Mouse (Mus musculus): ENCODE results near the gene Trim62.

The Trim62 gene

GRCm38 (mm10) chr4:128958849-128959248, 75.5 kb downstream of the Trim62 start:
- DNase-seq (ENCODE audit: low spot score in 2 of 2) = no peak

DNA sequence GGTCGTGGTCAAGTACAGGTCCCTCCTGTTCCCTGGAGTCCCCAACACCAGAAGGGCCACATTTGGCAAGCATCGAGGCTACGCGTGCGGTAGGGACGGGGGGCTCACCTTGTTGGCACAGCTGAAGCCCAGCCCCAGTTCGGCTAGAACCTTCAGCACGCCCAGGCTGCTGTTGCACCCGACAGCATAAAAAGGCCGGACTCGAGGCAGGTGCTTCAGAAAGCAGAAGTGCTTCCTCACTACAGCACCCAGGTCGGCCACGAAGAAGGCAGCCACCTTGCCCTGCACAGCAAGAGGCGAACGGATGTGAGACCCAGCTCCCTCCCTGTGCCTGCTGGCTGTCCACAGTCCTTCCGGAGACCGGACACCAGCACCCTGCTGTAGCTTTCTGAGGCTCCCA, 76.3 kb downstream of the Trim62 start:
- DNase-seq (ENCODE audit: low spot score in 2 of 2) = no peak

Measured in frontal cortex, postnatal 36 days (tissue).